Mouse (Mus musculus) urinary bladder, postnatal 36 days (tissue): ENCODE measurements around the gene Scin.

ENCODE experiments used
- DNase-seq, 2 experiments: peaks; one replicate each; pipeline ENCODE4 v3.0.0; 2022; ENCODE audit warnings: low spot score in 2 of 2, mixed read lengths in 1 of 2

The Scin gene

GRCm38 (mm10) chr12:40027444-40027843, 106.6 kb downstream of the Scin start:
- no peak for DNase-seq

GRCm38 (mm10) chr12:40023918-40024317, 110.1 kb downstream of the Scin start:
- DNase-seq = no peak

DNA sequence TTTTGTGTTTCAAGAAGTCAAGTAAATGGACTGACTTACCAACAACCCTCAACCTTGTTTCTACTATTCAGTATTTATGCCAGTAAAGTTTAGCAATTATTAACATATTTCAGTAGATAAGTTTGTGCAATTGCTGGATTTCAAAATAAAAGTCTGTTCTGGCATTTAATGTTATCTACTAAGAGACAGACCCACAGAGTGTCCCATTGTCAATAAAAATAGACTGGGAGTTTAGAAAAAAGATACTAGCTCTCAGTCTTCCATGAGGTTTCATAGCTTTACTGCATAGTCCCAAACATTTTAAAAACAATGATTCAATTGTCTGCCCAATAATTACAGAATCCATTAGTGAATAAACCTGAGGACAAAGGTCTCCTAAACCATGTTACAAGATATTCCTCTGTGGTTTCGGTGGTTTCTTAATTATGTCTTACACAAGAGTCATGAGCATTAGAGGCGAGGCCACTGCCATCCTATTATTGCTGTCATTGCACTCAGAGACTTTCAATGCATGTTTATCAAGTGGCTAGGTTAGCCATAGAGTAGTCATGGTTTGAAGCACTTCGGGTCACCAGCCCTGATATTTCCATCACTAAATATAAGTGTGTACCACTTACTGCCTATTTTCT, 110.9 kb downstream of the Scin start:
- no peak for DNase-seq

- DNase-seq = no peak
Observed at GRCm38 (mm10) chr12:40022344-40022743, 111.7 kb downstream of the Scin start.

DNA sequence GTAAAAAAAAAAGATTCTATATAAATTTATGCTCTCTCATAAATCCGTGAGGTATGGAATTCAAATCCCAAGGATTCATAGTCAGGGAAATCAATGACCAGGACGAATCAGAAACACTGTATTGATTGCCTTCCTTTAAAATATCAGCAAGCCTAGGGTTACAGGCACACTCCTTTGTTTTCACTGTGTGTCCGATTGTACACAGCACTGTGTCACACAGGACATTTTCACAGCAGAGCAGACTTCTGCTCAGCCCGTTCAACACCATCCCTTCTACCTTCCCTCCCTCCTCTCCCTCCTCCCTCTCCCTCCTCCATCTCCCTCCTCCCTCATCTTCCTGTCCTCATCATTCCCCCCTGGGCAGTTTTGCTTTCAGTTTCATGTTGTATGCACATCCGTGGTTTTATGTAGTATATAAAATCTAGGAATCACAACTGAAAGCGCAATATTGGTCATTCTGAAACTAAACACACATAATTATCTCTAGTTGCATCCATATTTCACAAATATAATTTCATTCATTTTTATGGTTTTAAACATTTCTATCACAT, 116.0 kb downstream of the Scin start:
- DNase-seq = no peak

DNA sequence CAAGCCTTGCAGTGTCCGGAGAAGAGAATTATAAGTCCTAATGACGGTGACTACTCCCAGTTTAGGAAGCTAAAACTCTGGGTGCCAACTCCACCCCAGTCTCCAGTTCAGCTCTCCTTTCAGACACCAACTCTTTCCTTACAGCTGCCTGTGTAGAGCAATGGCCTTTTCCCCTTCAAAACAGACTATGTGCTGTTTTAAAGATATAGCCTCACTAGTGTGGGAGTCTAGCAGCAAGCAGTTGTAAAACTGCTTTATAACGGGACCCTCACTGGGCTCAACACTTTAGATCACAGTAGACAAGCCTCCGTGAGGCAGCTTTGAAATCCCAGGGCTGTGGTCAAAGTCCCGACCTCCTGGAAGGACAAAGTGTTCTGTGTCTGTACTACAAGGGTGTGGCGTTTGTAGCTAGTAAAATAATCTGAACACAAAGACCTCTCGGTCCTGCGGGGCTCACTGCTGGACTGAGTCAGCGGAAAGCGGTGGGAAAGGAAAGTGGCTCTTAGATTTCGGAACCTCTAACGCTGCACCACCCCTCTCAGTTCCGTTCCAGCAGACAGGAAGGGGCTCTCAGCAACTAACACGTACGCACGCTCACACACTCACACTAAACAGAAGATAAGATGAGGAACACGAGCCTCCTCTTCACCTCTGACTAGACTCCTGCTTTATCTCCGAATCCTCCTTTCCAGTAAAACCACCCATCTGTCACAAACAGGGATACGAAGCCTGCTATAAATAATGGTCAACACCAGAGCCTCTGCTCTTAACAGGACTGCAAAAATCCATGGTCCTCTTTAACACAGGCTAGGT, 117.2 kb downstream of the Scin start:
- DNase-seq = peak; percentile 48 to 69

DNA sequence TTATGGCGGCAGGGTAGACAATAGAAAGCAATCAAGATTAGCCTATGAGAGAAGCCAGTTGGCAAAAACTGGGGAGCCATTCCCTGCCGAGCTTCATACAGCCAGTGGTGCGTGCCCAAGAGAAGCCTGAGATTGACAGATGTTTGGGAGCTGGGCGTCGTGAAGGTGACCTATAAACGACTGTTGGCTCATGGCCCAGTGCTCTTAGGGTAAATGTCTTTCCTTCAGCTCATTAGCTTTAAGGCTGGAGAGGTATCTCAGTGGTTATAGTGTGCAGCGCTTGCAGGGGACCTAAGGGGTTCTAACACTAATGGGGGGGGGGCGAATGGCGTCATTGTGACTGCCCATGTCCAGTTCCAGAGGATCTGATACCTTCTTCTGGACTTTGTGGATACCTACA, 118.0 kb downstream of the Scin start:
- no peak for DNase-seq

DNA sequence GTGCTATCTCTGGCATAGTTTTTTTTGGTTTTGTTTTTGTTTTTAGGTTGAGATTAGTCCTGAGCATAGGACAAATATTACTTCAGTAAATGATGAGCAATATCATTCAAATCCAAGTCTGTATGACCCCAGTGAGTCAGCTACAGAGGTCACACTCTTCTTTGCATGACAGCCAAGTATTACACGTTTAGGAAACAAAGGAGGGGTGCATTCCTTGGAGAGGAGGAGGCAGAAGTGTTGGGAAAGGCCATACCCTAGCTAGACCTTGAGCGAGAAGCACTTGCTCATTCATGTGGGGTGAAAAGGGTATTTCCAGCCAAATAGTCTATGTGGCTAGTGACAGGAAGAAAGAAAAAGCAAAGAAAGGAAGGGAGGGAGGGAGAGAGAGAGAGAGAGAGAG, 124.2 kb downstream of the Scin start:
- DNase-seq = no peak
